Mouse (Mus musculus) liver, embryonic 16.5 days (tissue): ENCODE data around the gene Fam19a3. TPM values are rescaled to one million over a fixed set of nuclear protein-coding genes. Genes with fewer than 3 reads are reported as not detected.

Source experiments
- ATAC-seq: fragments of 200-750 bp; cut with Nextera tagmentation; 2 replicates; pipeline ENCODE4 v1.8.0; 2017; ENCODE audit warnings: low read depth, mild to moderate bottlenecking, moderate number of reproducible peaks, moderate library complexity
- H3K27ac ChIP-seq: fragments of 300-500 bp; sonication (generic); 2 replicates; pipeline ENCODE4 v1.5.1; 2014; ENCODE audit warnings: mild to moderate bottlenecking, low read length
- H3K27me3 ChIP-seq: fragments of 300-500 bp; sonication (generic); 2 replicates; pipeline ENCODE4 v1.6.1; 2014; ENCODE audit warnings: low read depth, low read length, mixed read lengths; ENCODE audit not compliant: control insufficient read depth, insufficient read depth
- H3K36me3 ChIP-seq: fragments of 300-500 bp; sonication (generic); 2 replicates; pipeline ENCODE4 v1.6.1; 2014; ENCODE audit warnings: mild to moderate bottlenecking; ENCODE audit not compliant: control insufficient read depth, insufficient read depth
- H3K4me1 ChIP-seq: fragments of 300-500 bp; sonication (generic); 2 replicates; pipeline ENCODE4 v1.6.1; 2014; ENCODE audit warnings: low read depth, low read length, mixed read lengths; ENCODE audit not compliant: control insufficient read depth
- H3K4me2 ChIP-seq: fragments of 300-500 bp; sonication (generic); 2 replicates; pipeline ENCODE4 v1.6.1; 2014; ENCODE audit warnings: low read depth, low read length, mixed read lengths
- H3K4me3 ChIP-seq: fragments of 300-500 bp; sonication (generic); 2 replicates; pipeline ENCODE4 v1.5.1; 2014; ENCODE audit warnings: low read depth, mild to moderate bottlenecking, low read length
- H3K9ac ChIP-seq: fragments of 300-500 bp; sonication (generic); 2 replicates; pipeline ENCODE4 v1.6.1; 2014; ENCODE audit warnings: low read depth, low read length
- H3K9me3 ChIP-seq: fragments of 300-500 bp; sonication (generic); replicated peaks from 2 replicates; pipeline ENCODE4 v1.6.1; 2016; ENCODE audit warnings: low read length; ENCODE audit not compliant: control insufficient read depth
- WGBS: fragments of 180-500 bp; shearing (Covaris S2); extraction: QIAGEN DNeasy Blood & Tissue Kit; methylation state at CpG from one replicate; pipeline ENCODE4 v1.1.7; 2014; ENCODE audit not compliant: insufficient replicate concordance; 5-methylcytosine and 5-hydroxymethylcytosine counted together
- polyA plus RNA-seq: library from polyadenylated mRNA; unstranded; fragments of >200 nt; fragmentation: Nextera tagmentation; extraction: Ambion mirVana; gene quantifications from 2 replicates; pipeline ENCODE4 v1.2.1, GENCODE M21; 2015

Fam19a3 gene
- polyA plus RNA-seq, 1 experiment from 2014 or later, result not detected

DNA sequence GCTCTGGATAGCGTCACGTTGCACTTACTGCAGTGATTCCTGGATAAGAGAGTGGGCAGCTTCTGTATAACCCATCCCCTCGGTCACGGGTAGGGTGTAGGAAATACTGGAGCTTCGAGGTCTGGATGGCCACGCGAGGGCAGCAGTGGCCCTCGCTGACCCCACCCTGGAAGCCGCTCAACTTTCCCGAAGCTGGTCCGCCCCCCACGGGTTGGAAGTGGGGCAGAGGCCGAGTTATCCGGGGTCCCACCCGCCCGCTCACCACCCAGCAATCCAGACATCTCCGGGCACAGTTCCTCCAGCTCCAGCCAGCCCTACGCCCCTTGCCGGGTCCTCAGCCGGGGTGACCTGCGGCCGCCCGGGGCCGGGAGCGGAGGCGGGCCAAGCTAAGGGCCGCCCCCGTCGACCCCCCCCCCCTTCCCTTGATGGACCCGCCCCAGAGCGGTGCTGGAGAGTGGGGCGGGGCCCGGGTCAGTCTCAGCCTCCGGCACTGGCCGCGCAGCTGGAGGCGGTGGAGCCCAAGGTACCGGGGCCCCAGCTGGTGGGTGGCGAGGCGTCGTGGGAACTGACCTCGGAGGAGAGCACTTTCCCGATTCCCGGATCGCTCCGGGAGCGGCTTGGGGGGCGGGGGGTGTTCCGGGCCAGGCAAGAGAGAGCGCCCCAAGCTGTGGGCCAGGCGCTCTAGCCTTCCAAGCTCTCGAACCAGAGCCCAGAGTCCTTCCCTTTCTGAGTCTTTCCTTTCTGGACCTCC is 7.1 kb upstream of the Fam19a3 start:
- Histone ChIP-seq H3K36me3 (no peaks in the 10 kb centered on the region), H3K4me2 (peak overlapping the region; percentile 57), H3K27ac (no peak overlapping the region), H3K9ac (peak overlapping the region; percentile 52), H3K4me3 (peak overlapping the region; percentile 57), H3K4me1 (peaks cover 10% of the 10 kb centered on the region), H3K9me3 (no peaks in the 10 kb centered on the region), H3K27me3 (peaks cover 34% of the 10 kb centered on the region)
- ATAC-seq, result peak; percentile 86
- WGBS, result 1% methylated on average over 49 of the region's 52 CpGs

DNA sequence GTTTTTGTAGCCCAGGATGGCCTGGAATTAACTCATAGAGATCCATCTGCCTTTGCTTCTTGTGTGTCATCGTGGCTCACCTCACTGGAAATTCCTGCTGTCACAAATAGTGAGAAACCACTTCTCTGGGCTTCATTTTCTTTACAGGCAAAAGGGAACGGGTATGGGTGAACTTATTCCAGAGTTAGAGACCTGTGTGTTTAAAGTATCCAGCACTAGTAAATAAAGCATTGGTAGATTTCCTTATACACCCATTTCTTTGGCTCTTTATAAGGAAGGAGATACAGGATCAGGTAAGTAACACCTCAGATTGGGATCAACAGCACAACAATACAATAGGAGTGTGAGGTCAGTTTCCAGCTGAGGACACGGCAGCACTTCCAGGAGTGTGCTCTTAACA is 6.4 kb upstream of the Fam19a3 start, which contains the start of gene Rhoc:
TSS of gene Rhoc (plus strand) at position 301 of the 400 bp plus-strand sequence.
- Histone ChIP-seq H3K9me3 (no peaks in the 10 kb centered on the region), H3K27me3 (peaks cover 41% of the 10 kb centered on the region), H3K36me3 (no peaks in the 10 kb centered on the region), H3K9ac (peak within 1 kb of the TSS; percentile 52), H3K27ac (no peak within 1 kb of the TSS), H3K4me2 (peak within 1 kb of the TSS; percentile 57), H3K4me1 (peaks cover 6% of the 10 kb centered on the region), H3K4me3 (peak within 1 kb of the TSS; percentile 57)
- 40% methylated on average over 3 of the region's 3 CpGs for WGBS
- no peak for ATAC-seq

DNA sequence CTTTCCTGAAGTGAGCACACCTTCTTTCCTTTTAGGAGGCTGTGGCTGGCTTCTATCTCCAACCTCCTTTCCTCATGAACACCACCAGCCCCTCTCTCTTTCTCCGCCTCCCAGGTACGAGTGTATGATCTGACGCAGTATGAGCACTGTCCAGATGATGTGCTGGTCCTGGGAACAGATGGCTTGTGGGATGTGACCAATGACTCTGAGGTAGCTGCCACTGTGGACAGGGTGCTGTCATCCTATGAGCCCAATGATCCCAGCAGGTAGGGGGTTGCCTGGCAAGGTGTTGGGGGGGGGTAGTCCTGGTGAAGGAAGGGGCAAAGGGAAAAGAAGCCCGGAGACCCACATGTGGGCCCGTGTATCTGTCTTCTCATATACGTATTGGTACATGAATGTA is 3.6 kb upstream of the Fam19a3 start:
- Histone ChIP-seq H3K36me3 (no peaks in the 10 kb centered on the region), H3K9me3 (no peaks in the 10 kb centered on the region), H3K4me3 (no peak overlapping the region), H3K27me3 (peaks cover 69% of the 10 kb centered on the region), H3K9ac (no peak overlapping the region), H3K4me2 (no peak overlapping the region), H3K27ac (no peak overlapping the region), H3K4me1 (peaks cover 16% of the 10 kb centered on the region)
- no peak for ATAC-seq
- 66% methylated on average over 6 of the region's 6 CpGs for WGBS

DNA sequence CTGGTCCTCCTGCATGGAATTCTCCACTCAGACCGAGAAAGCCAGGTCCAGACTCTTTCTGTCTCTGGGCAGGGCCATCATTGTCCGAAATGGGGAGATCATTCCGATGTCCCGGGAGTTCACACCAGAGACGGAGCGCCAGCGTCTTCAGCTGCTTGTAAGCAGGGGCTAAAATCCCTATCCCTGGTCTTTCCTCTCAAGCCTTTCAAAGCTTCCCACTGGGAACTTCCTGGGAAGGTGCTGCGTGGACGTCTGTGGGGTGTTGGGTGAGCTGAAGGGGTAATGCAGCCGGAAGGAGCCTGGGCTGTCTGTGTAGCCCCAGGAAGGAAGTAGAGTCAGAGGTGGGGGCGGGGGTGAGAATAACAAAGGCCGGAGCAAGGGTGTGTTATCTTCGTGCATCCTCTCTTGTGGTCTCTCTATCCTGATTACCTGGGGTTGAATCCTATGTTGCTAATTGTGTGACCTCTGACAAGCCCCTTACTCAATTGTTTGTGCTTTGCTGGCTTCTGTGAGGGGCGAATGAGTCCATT is 2.4 kb upstream of the Fam19a3 start:
- Histone ChIP-seq H3K27me3 (peaks cover 74% of the 10 kb centered on the region), H3K36me3 (no peaks in the 10 kb centered on the region), H3K9me3 (no peaks in the 10 kb centered on the region), H3K27ac (no peak overlapping the region), H3K4me2 (no peak overlapping the region), H3K9ac (no peak overlapping the region), H3K4me3 (no peak overlapping the region), H3K4me1 (peaks cover 16% of the 10 kb centered on the region)
- WGBS, result 22% methylated on average over 13 of the region's 14 CpGs
- ATAC-seq, result no peak

DNA sequence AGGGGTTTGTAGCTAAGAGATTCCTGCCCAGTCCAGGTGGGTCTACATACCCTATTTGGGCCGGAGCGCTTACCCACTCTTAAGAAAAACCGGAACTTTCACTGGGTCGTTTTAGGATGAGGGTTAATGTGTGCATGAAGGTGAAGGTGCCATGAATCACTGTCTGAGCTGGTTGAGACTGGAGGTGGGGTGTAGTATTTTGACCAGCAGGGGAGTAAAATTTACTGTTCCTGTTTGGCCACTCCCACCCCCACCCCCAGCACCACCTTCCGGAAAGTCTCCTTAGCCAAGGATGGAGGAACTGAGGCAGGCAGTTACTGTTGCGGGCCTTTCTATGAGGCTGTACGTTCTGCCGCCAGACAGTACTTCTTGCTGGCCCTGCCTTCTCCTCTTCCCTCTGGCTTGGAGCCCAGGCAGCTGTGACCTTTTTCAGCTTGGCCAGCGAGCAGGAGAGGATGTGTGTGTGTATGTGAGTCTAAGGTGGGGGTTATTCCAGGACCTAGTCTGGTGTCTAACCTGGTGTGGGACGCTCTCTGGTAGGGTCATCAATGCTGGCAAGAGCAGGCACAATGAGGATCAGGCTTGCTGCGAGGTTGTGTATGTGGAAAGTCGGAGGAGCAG is 531 bp upstream of the Fam19a3 start:
- Histone ChIP-seq H3K36me3 (no peaks in the 10 kb centered on the region), H3K4me1 (peaks cover 16% of the 10 kb centered on the region)

DNA sequence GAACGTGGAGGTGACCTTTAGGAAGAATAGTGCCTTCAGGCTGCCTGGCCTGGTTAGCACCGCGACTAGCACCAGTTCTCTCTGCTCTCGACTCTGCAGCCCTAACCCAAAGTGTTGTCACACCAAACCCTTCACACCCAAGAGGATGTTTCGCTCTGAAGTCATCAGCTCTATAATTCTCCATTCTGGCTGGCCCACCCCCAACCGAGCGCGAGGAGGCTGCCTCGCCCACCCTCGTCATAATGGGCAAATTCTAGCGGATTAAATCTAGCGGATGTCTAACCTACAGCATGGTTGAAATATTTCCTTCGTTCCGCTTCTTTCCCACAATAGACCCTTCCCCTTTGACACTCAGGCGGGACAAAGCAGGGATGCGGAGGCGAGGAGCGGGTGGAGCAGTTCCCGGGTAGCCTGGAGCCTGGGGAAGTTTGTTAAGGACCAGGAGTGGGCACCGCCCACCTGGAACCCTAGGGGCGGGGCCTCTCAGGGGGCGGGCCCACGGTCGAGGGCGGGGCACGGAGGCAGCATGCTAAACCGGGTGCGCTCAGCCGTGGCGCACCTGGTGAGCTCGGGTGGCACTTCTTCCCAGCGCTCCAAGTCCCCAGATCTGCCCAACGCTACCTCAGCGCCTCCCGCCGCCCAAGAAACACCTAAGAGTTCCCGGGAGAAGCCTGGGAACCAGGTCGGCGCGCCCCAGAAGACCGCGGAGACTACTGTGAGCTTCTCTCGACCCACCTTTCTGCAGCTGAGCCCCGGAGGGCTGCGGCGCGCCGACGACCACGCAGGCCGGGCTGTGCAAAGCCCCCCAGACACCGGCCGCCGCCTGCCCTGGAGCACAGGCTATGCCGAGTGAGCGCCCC is 849 bp downstream of the Fam19a3 start, which contains the start of gene Ppm1j:
TSS of gene Ppm1j (plus strand) at position 496 of the 860 bp plus-strand sequence.
- Histone ChIP-seq H3K4me1 (peaks cover 16% of the 10 kb centered on the region), H3K4me3 (peak within 1 kb of the TSS; percentile 55), H3K36me3 (no peaks in the 10 kb centered on the region), H3K27ac (no peak within 1 kb of the TSS), H3K27me3 (peaks cover 89% of the 10 kb centered on the region), H3K9ac (peak within 1 kb of the TSS; percentile 18; the same call in 1 of the 2 replicates), H3K9me3 (no peaks in the 10 kb centered on the region), H3K4me2 (peak within 1 kb of the TSS; percentile 72)
- 1% methylated on average over 56 of the region's 56 CpGs for WGBS
- peak; percentile 74 for ATAC-seq

More for the DNA sequence above, 531 bp upstream of the Fam19a3 start:
- no peak overlapping the region for H3K27ac ChIP-seq
- WGBS, result 19% methylated on average over 12 of the region's 12 CpGs
- H3K4me2 ChIP-seq, result peak overlapping the region; percentile 72
- H3K9ac ChIP-seq, result no peak overlapping the region
- H3K9me3 ChIP-seq, result no peaks in the 10 kb centered on the region
- peak overlapping the region; percentile 55; the same call in 1 of the 2 replicates for H3K4me3 ChIP-seq
- no peak for ATAC-seq
- H3K27me3 ChIP-seq, result peaks cover 79% of the 10 kb centered on the region

DNA sequence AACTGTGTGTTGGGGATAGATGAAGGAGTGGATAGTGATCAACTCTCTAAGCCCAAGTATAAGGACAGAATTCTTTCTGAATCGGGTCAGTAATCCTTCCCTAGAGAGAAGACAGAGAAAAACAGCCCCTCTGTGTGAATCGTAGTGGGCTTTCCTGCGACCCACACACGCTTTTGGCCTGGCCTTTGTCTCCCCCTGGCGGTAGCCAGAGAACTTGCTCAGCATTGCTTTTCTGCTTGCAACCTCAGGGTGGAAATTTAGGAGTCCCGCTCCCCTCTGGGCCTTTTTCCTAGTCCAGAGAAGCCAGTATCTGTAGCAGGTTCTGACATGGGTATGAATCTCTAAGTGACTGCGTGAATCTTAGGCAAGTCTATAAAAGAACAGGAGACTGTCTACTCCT is 1.7 kb downstream of the Fam19a3 start:
- H3K4me3 ChIP-seq, result no peak overlapping the region
- no peak overlapping the region for H3K4me2 ChIP-seq
- H3K4me1 ChIP-seq, result peaks cover 16% of the 10 kb centered on the region
- no peaks in the 10 kb centered on the region for H3K9me3 ChIP-seq
- 1% methylated on average over 7 of the region's 7 CpGs for WGBS
- no peak overlapping the region for H3K27ac ChIP-seq
- no peak for ATAC-seq
- H3K27me3 ChIP-seq, result peaks cover 87% of the 10 kb centered on the region
- no peaks in the 10 kb centered on the region for H3K36me3 ChIP-seq
- no peak overlapping the region for H3K9ac ChIP-seq

DNA sequence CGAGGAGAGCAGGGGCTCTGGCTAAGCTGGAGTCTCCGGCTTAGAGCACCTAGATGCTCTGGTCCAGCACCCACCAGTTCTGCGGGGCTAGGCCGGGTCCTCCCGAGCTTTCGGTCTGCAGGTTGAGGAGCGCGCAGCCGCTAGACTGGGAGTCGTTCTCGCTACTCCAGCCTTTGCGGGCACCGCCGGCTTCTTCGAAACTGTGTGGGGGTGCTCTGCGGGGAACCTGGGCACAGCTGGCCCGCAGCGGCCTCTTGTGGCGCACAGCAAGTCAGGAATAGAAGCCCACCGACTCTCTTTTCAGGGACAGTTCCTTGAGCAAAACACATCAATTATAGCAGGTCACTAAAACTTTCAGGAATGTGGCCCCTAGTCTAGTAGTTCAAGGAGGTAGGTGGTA is 4.3 kb downstream of the Fam19a3 start:
- no peak for ATAC-seq
- Histone ChIP-seq H3K27me3 (peaks cover 66% of the 10 kb centered on the region), H3K4me2 (0 out of 2 replicates have a peak overlapping the region, but pooled peaks have one; percentile 3), H3K9me3 (no peaks in the 10 kb centered on the region), H3K4me3 (no peak overlapping the region; the same call in 1 of the 2 replicates), H3K27ac (no peak overlapping the region), H3K4me1 (peaks cover 16% of the 10 kb centered on the region), H3K9ac (no peak overlapping the region), H3K36me3 (no peaks in the 10 kb centered on the region)
- WGBS, result 1% methylated on average over 20 of the region's 20 CpGs
